Mouse (Mus musculus): ENCODE measurements around the gene Ip6k3.

- TF ChIP-seq CTCF (IDR thresholded peaks at IDR 0.05; ENCODE audit: low read depth) = no peak
- TF ChIP-seq EP300 (IDR thresholded peaks at IDR 0.05; ENCODE audit: low read depth) = no peak
These were observed 10.4 kb upstream of the Ip6k3 start for GRCm38 (mm10) chr17:27178019-27178418.

All from liver, embryonic 14.5 days (tissue).